In genomic region chr8:4226739-4227347, GRCm38 (mm10) we compare ENCODE assay signal across 8 mouse cellular contexts. TPM values are rescaled to one million over a fixed set of nuclear protein-coding genes. Genes with fewer than 3 reads are reported as not detected.
DNase-seq lines count a peak whose midpoint lies in the region; ATAC-seq and TF ChIP-seq lines count a peak whose summit lies in the region.

Lrrc8e (plus strand) TSS chr8:4226827.

- no peaks in the 10 kb centered on the region; the same call in 1 of the 2 replicates for H3K27me3 ChIP-seq in cerebellum, adult 2 months (ENCODE audit: control insufficient read depth, insufficient read depth, low read length)
- H3K27me3 ChIP-seq in forebrain, embryonic 15.5 days = 0 out of 2 replicates have a peak, but pooled peaks cover 7% of the 10 kb centered on the region
- H3K27me3 ChIP-seq in liver, embryonic 12.5 days (replicated peaks) = peaks cover 71% of the 10 kb centered on the region
- H3K27me3 ChIP-seq in neural tube, embryonic 15.5 days (replicated peaks) = peaks cover 22% of the 10 kb centered on the region

- 8% methylated on average over 33 of the region's 33 CpGs for WGBS in cerebellum, adult 2 months
- 5% methylated on average over 33 of the region's 33 CpGs for WGBS in forebrain, embryonic 15.5 days
- WGBS in liver, embryonic 12.5 days (ENCODE audit: insufficient replicate concordance) = 9% methylated on average over 33 of the region's 33 CpGs
- WGBS in neural tube, embryonic 15.5 days = 5% methylated on average over 33 of the region's 33 CpGs

- H3K27ac ChIP-seq in cerebellum, adult 2 months (ENCODE audit: insufficient read depth, low read length) = no peak within 1 kb of the TSS
- H3K27ac ChIP-seq in forebrain, embryonic 15.5 days (replicated peaks) = no peak within 1 kb of the TSS
- no peak within 1 kb of the TSS for H3K27ac ChIP-seq in liver, embryonic 12.5 days
- H3K27ac ChIP-seq in neural tube, embryonic 15.5 days (replicated peaks) = no peak within 1 kb of the TSS

- no peaks in the 10 kb centered on the region for H3K36me3 ChIP-seq in forebrain, embryonic 15.5 days
- no peaks in the 10 kb centered on the region for H3K36me3 ChIP-seq in liver, embryonic 12.5 days
- no peaks in the 10 kb centered on the region for H3K36me3 ChIP-seq in neural tube, embryonic 15.5 days

- peak; percentile 41 for ATAC-seq in forebrain, embryonic 15.5 days (replicated peaks)
- peak; percentile 73 for ATAC-seq in liver, embryonic 12.5 days
- ATAC-seq in neural tube, embryonic 15.5 days (ENCODE audit: low FRiP score) = 0 out of 2 replicates have a peak, but pooled peaks have one; percentile 38

- TF ChIP-seq POLR2A in cerebellum, adult 2 months (IDR thresholded peaks at IDR 0.05; ENCODE audit: borderline replicate concordance, insufficient read depth, low read length) = no peak

- H3K9ac ChIP-seq in forebrain, embryonic 15.5 days (replicated peaks) = no peak within 1 kb of the TSS
- H3K9ac ChIP-seq in liver, embryonic 12.5 days = peak within 1 kb of the TSS; percentile 42; the same call in 1 of the 2 replicates
- no peak within 1 kb of the TSS for H3K9ac ChIP-seq in neural tube, embryonic 15.5 days (replicated peaks)

- peak within 1 kb of the TSS; percentile 24 for H3K4me2 ChIP-seq in forebrain, embryonic 15.5 days (replicated peaks)
- H3K4me2 ChIP-seq in liver, embryonic 12.5 days = peak within 1 kb of the TSS; percentile 61
- peak within 1 kb of the TSS; percentile 46 for H3K4me2 ChIP-seq in neural tube, embryonic 15.5 days

- H3K9me3 ChIP-seq in forebrain, embryonic 15.5 days = no peaks in the 10 kb centered on the region
- H3K9me3 ChIP-seq in liver, embryonic 12.5 days (replicated peaks) = no peaks in the 10 kb centered on the region
- no peaks in the 10 kb centered on the region for H3K9me3 ChIP-seq in neural tube, embryonic 15.5 days (replicated peaks)

- no peaks in the 10 kb centered on the region for H3K4me1 ChIP-seq in cerebellum, adult 2 months (ENCODE audit: control insufficient read depth, insufficient read depth, low read length)
- H3K4me1 ChIP-seq in forebrain, embryonic 15.5 days = peaks cover 7% of the 10 kb centered on the region; the same call in 1 of the 2 replicates
- peaks cover 20% of the 10 kb centered on the region for H3K4me1 ChIP-seq in liver, embryonic 12.5 days
- peaks cover 7% of the 10 kb centered on the region; the same call in 1 of the 2 replicates for H3K4me1 ChIP-seq in neural tube, embryonic 15.5 days

- peak within 1 kb of the TSS; percentile 22 for H3K4me3 ChIP-seq in cerebellum, adult 2 months (replicated peaks; ENCODE audit: insufficient read depth, low read depth, low read length)
- H3K4me3 ChIP-seq in forebrain, embryonic 15.5 days = no peak within 1 kb of the TSS
- peak within 1 kb of the TSS; percentile 32 for H3K4me3 ChIP-seq in liver, embryonic 12.5 days
- H3K4me3 ChIP-seq in neural tube, embryonic 15.5 days (replicated peaks) = no peak within 1 kb of the TSS

- no peak for TF ChIP-seq CTCF in cerebellum, adult 2 months (IDR thresholded peaks at IDR 0.05; ENCODE audit: borderline replicate concordance, insufficient read depth, low read depth, low read length)

- no peak for DNase-seq in cerebellum, adult 2 months
- DNase-seq in cerebellum, adult 11-12 months = no peak
- DNase-seq in Muller cell, postnatal 12 days (ENCODE audit: inconsistent ontology term) = peak; percentile 73
- DNase-seq in layer of hippocampus, postnatal 14 days (ENCODE audit: low spot score in 2 of 2) = no peak
- DNase-seq in layer of hippocampus, adult 9-11 months = no peak

RNA-seq across cellular contexts. Expression of gene Lrrc8e, which starts in this region (rescaled TPM):
- 0.02 TPM in 1 of 2 replicates, not detected in the other for polyA plus RNA-seq in cerebellum, adult 2 months (2012; rRNA removed)
- polyA plus RNA-seq in forebrain, embryonic 15.5 days (2015; fragmentation: Nextera tagmentation; extraction: Ambion mirVana) = not detected in 2 replicates
- polyA plus RNA-seq in liver, embryonic 12.5 days (2016; fragmentation: Nextera tagmentation; extraction: Ambion mirVana) = 0.18 and 0.37 TPM in 2 replicates
- polyA plus RNA-seq in neural tube, embryonic 15.5 days (2015; fragmentation: Nextera tagmentation; extraction: Ambion mirVana) = 0.57 TPM in 1 of 2 replicates, not detected in the other
- under 1 TPM in 1 of 2 experiments, not detected in 1; 0.07 TPM for total RNA-seq in layer of hippocampus, postnatal 14 days (2021)

Comparison
In these comparisons a context has a peak if more than half of its experiments do, and no peak if none do; other contexts are left out.
1. Peak in ATAC-seq and H3K4me2 ChIP-seq in forebrain, embryonic 15.5 days; RNA of the gene not detected or under 1 TPM.
2. Peak in ATAC-seq, H3K4me3 ChIP-seq, H3K9ac ChIP-seq and H3K4me2 ChIP-seq in liver, embryonic 12.5 days; RNA of the gene not detected or under 1 TPM.
3. Peak in ATAC-seq and H3K4me2 ChIP-seq in neural tube, embryonic 15.5 days; RNA of the gene not detected or under 1 TPM.